Mouse (Mus musculus) midbrain, embryonic 16.5 days (tissue): ENCODE data around the gene Zfp507. TPM values are rescaled to one million over a fixed set of nuclear protein-coding genes. Genes with fewer than 3 reads are reported as not detected.

ENCODE experiments used
- ATAC-seq: fragments of 200-750 bp; cut with Nextera tagmentation; 2 replicates; pipeline ENCODE4 v1.8.0; 2017; ENCODE audit warnings: moderate TSS enrichment
- H3K27ac ChIP-seq: fragments of 300-500 bp; sonication (generic); 2 replicates; pipeline ENCODE4 v1.5.1; 2014; ENCODE audit warnings: mild to moderate bottlenecking, low read length, mixed read lengths
- H3K27me3 ChIP-seq: fragments of 300-500 bp; sonication (generic); 2 replicates; pipeline ENCODE4 v1.6.1; 2014; ENCODE audit warnings: low read depth, low read length, mixed read lengths; ENCODE audit not compliant: control insufficient read depth, insufficient read depth
- H3K36me3 ChIP-seq: fragments of 300-500 bp; sonication (generic); 2 replicates; pipeline ENCODE4 v1.6.1; 2014; ENCODE audit warnings: mild to moderate bottlenecking, low read length, moderate library complexity, mixed read lengths; ENCODE audit not compliant: control insufficient read depth, insufficient read depth
- H3K4me1 ChIP-seq: fragments of 300-500 bp; sonication (generic); 2 replicates; pipeline ENCODE4 v1.6.1; 2014; ENCODE audit warnings: mild to moderate bottlenecking, low read length, mixed read lengths; ENCODE audit not compliant: control insufficient read depth, insufficient read depth
- H3K4me2 ChIP-seq: fragments of 300-500 bp; sonication (generic); 2 replicates; pipeline ENCODE4 v1.6.1; 2014; ENCODE audit warnings: mild to moderate bottlenecking, low read length, mixed read lengths
- H3K4me3 ChIP-seq: fragments of 300-500 bp; sonication (generic); 2 replicates; pipeline ENCODE4 v1.5.1; 2014; ENCODE audit warnings: low read depth, mild to moderate bottlenecking, low read length, moderate library complexity, mixed read lengths
- H3K9ac ChIP-seq: fragments of 300-500 bp; sonication (generic); 2 replicates; pipeline ENCODE4 v1.6.1; 2014; ENCODE audit warnings: low read depth, low read length, mixed read lengths
- H3K9me3 ChIP-seq: fragments of 300-500 bp; sonication (generic); replicated peaks from 2 replicates; pipeline ENCODE4 v1.6.1; 2014; ENCODE audit warnings: mild to moderate bottlenecking, low read length, mixed read lengths; ENCODE audit not compliant: control insufficient read depth, poor library complexity, severe bottlenecking
- WGBS: fragments of 180-500 bp; shearing (Covaris S2); extraction: QIAGEN DNeasy Blood & Tissue Kit; methylation state at CpG from one replicate; pipeline ENCODE4 v1.1.7; 2014; 5-methylcytosine and 5-hydroxymethylcytosine counted together
- polyA plus RNA-seq: library from polyadenylated mRNA; unstranded; fragments of >200 nt; fragmentation: Nextera tagmentation; extraction: Ambion mirVana; gene quantifications from 2 replicates; pipeline ENCODE4 v1.2.1, GENCODE M21; 2015

Zfp507 gene
- polyA plus RNA-seq, 1 experiment from 2014 or later = 11.3 TPM

GRCm38 (mm10) chr7:35792150-35792848 is 10.5 kb downstream of the Zfp507 start:
- no peak overlapping the region for H3K4me2 ChIP-seq
- ATAC-seq = no peak
- no peak overlapping the region for H3K4me3 ChIP-seq
- WGBS = 92% methylated on average over 12 of the region's 12 CpGs
- H3K9ac ChIP-seq = no peak overlapping the region
- no peaks in the 10 kb centered on the region for H3K27me3 ChIP-seq
- H3K27ac ChIP-seq = no peak overlapping the region
- H3K9me3 ChIP-seq = no peaks in the 10 kb centered on the region
- peaks cover 52% of the 10 kb centered on the region for H3K36me3 ChIP-seq
- no peaks in the 10 kb centered on the region for H3K4me1 ChIP-seq

- H3K36me3 ChIP-seq = peaks cover 55% of the 10 kb centered on the region
- 85% methylated on average over 8 of the region's 8 CpGs for WGBS
Observed at GRCm38 (mm10) chr7:35790926-35791325, 11.9 kb downstream of the Zfp507 start.

DNA sequence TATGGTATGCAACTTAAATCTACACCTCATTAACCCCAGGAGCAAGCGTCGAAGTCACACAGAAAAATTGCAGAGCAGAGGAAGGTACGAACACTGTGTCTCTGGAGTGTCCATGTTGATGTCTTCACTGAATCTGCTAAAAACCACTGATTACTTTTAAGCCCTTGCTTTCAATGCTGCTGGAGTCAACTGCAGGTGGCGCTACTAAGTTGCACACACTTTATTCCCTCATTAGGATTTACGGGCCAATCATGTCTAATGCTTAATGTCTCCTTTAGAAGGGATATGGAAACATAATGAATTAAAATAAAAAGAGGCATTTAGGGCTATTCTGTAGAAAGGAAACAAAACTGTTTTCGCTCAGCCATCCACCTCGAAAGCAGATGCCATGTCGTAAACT is 12.6 kb downstream of the Zfp507 start:
- ATAC-seq = no peak
- Histone ChIP-seq H3K36me3 (peaks cover 55% of the 10 kb centered on the region), H3K27me3 (no peaks in the 10 kb centered on the region), H3K4me1 (no peaks in the 10 kb centered on the region), H3K9me3 (no peaks in the 10 kb centered on the region), H3K9ac (no peak overlapping the region), H3K4me2 (no peak overlapping the region), H3K27ac (no peak overlapping the region), H3K4me3 (no peak overlapping the region)
- WGBS = 86% methylated on average over 8 of the region's 8 CpGs

More at GRCm38 (mm10) chr7:35790926-35791325, 11.9 kb downstream of the Zfp507 start:
- Histone ChIP-seq H3K4me3 (no peak overlapping the region), H3K9me3 (no peaks in the 10 kb centered on the region), H3K4me2 (no peak overlapping the region), H3K9ac (no peak overlapping the region), H3K27ac (no peak overlapping the region), H3K27me3 (no peaks in the 10 kb centered on the region), H3K4me1 (no peaks in the 10 kb centered on the region)
- no peak for ATAC-seq

DNA sequence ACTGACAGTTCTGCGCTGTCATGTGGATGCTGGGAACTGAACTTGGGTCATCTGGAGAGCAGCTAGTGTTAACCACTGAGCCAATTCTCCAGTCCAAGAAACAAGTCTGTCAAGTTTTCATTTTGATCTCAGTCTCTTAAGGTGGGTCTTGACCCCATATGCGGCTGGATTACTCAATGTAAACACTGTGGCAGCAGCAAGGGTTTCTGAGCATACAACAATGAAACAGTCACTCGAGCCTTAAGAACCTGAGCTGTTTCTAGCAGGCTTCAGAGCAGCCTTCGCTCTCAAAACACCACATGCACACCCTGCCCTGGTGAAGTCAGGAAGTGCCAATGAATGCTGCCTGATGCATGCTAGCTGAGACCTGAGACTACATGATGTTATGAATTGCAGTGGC is 17.2 kb downstream of the Zfp507 start:
- Histone ChIP-seq H3K4me1 (no peaks in the 10 kb centered on the region), H3K4me3 (no peak overlapping the region), H3K27me3 (no peaks in the 10 kb centered on the region), H3K27ac (no peak overlapping the region), H3K36me3 (peaks cover 30% of the 10 kb centered on the region), H3K4me2 (no peak overlapping the region), H3K9me3 (no peaks in the 10 kb centered on the region), H3K9ac (no peak overlapping the region)
- no peak for ATAC-seq
- 91% methylated on average over 4 of the region's 4 CpGs for WGBS

- Histone ChIP-seq H3K27me3 (no peaks in the 10 kb centered on the region), H3K4me3 (no peak overlapping the region), H3K9me3 (no peaks in the 10 kb centered on the region)
Observed at GRCm38 (mm10) chr7:35782252-35782651, 20.6 kb downstream of the Zfp507 start.

GRCm38 (mm10) chr7:35774127-35774526 is 28.7 kb downstream of the Zfp507 start:
- Histone ChIP-seq H3K27me3 (no peaks in the 10 kb centered on the region), H3K4me1 (no peaks in the 10 kb centered on the region), H3K4me3 (no peak overlapping the region), H3K36me3 (peaks cover 26% of the 10 kb centered on the region), H3K9me3 (no peaks in the 10 kb centered on the region), H3K27ac (no peak overlapping the region), H3K4me2 (no peak overlapping the region), H3K9ac (no peak overlapping the region)
- ATAC-seq = no peak
- 96% methylated on average over 12 of the region's 12 CpGs for WGBS

More at GRCm38 (mm10) chr7:35782252-35782651, 20.6 kb downstream of the Zfp507 start:
- H3K27ac ChIP-seq = no peak overlapping the region
- peaks cover 28% of the 10 kb centered on the region for H3K36me3 ChIP-seq
- ATAC-seq = no peak
- no peak overlapping the region for H3K4me2 ChIP-seq
- H3K9ac ChIP-seq = no peak overlapping the region
- no peaks in the 10 kb centered on the region for H3K4me1 ChIP-seq

- no peaks in the 10 kb centered on the region for H3K27me3 ChIP-seq
- no peak overlapping the region for H3K4me2 ChIP-seq
- 93% methylated on average over 8 of the region's 8 CpGs for WGBS
- H3K27ac ChIP-seq = no peak overlapping the region
- no peaks in the 10 kb centered on the region for H3K4me1 ChIP-seq
- no peak for ATAC-seq
- no peak overlapping the region for H3K9ac ChIP-seq
- H3K9me3 ChIP-seq = no peaks in the 10 kb centered on the region
- peaks cover 18% of the 10 kb centered on the region for H3K36me3 ChIP-seq
- no peak overlapping the region for H3K4me3 ChIP-seq
Observed at GRCm38 (mm10) chr7:35772347-35772746, 30.5 kb downstream of the Zfp507 start.

DNA sequence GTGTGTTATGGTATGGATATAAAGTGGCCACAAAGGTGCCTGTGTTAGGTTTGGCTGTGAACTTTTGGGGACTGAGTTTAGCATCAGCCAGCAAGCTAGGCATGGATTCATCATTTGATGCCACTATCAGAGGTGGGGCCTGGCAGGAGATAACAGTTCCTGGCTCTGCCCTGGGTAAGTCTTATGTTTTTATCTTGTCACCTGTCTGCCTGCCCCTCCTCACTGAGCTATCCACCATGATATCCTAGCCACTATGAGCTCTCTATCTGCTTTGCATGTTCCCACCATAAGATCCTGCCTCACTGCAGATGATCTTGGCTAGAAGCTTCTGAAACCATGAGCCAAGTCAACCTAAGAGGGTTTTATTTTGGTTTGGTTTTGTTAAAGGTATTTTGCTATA is 31.7 kb downstream of the Zfp507 start:
- Histone ChIP-seq H3K27me3 (no peaks in the 10 kb centered on the region), H3K9ac (no peak overlapping the region), H3K27ac (no peak overlapping the region), H3K36me3 (peaks cover 15% of the 10 kb centered on the region), H3K4me3 (no peak overlapping the region), H3K4me1 (no peaks in the 10 kb centered on the region), H3K9me3 (no peaks in the 10 kb centered on the region), H3K4me2 (no peak overlapping the region)
- no peak for ATAC-seq

DNA sequence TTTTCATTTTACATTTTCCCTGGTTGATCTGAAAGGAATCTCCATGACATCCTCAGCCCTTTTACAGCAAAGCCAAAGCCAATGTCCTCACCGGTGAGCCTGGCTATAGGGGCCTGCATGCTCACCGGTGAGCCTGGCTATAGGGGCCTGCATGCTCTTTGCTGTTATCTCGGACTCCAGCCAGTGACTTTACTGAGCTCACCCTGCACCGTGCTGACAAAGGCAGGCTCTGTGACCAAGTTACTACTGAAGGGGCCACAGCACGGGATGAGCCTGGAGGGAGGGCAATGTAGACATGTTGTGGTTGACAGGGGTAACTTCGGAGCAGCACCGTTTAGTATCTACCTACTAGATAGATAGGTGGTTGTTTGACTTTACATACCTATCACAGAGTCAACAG is 32.7 kb downstream of the Zfp507 start:
- Histone ChIP-seq H3K27me3 (no peaks in the 10 kb centered on the region), H3K36me3 (peaks cover 8% of the 10 kb centered on the region), H3K4me3 (no peak overlapping the region), H3K4me2 (no peak overlapping the region), H3K9ac (no peak overlapping the region), H3K4me1 (no peaks in the 10 kb centered on the region), H3K9me3 (no peaks in the 10 kb centered on the region), H3K27ac (no peak overlapping the region)
- no peak for ATAC-seq
- 93% methylated on average over 7 of the region's 7 CpGs for WGBS
